Comparison of ENCODE assay signal across 25 mouse cellular contexts in the genomic region with DNA sequence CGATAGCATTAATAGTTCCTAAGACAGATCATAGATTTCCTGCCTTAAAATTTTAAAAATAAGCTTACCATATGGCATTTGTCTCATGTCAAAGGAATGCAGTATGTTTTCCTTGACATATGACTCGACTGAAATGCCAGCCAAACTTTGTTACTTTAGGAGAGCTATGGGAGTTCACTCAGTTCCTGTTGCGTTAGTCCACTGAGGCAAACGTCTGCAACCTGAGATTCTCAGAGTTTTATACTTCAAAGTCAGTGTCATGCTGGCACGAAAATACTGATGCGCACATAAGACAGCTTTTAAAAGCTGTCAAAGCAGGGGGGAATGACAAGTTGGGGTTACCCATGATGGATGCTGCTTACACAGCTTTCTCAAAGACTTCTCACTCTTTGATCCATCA.
DNase-seq lines count a peak whose midpoint lies in the region; ATAC-seq and TF ChIP-seq lines count a peak whose summit lies in the region.
"Had no signal": no experiment of that assay in that cellular context is flagged by ENCODE, and none has a peak within 500 bp of the region (broad histone marks: within the 10 kb centered on the region; RNA-seq: fewer than 3 reads in every experiment).

No protein-coding gene starts in this region.

- H3K4me2 ChIP-seq in kidney, postnatal 0 days (ENCODE audit: low read length): no peak overlapping the region
- H3K4me2 ChIP-seq in heart, embryonic 11.5 days: no peak overlapping the region
- H3K4me2 ChIP-seq: embryonic facial prominence, embryonic 15.5 days; hindbrain, embryonic 12.5 days; limb, embryonic 12.5 days; midbrain, embryonic 15.5 days had no signal

- no peak overlapping the region for H3K27ac ChIP-seq in kidney, postnatal 0 days
- H3K27ac ChIP-seq in heart, embryonic 11.5 days (ENCODE audit: low read depth, low read length): no peak overlapping the region
- H3K27ac ChIP-seq: embryonic facial prominence, embryonic 15.5 days; gastrocnemius, adult 2 months; heart, embryonic 10.5 days; hindbrain, embryonic 12.5 days; left cerebral cortex, adult 2 months; limb, embryonic 12.5 days; liver, embryonic 14.5 days; midbrain, embryonic 15.5 days; stomach, postnatal 0 days had no signal

- no peak overlapping the region for H3K4me3 ChIP-seq in kidney, postnatal 0 days (replicated peaks; ENCODE audit: low read depth, low read length)
- H3K4me3 ChIP-seq in heart, embryonic 11.5 days (ENCODE audit: low read depth, low read length): no peak overlapping the region
- H3K4me3 ChIP-seq: embryonic facial prominence, embryonic 15.5 days; gastrocnemius, adult 2 months; heart, embryonic 10.5 days; hindbrain, embryonic 12.5 days; left cerebral cortex, adult 2 months; limb, embryonic 12.5 days; midbrain, embryonic 15.5 days had no signal

- H3K9ac ChIP-seq in kidney, postnatal 0 days (ENCODE audit: low read depth, low read length): no peak overlapping the region
- no peak overlapping the region for H3K9ac ChIP-seq in heart, embryonic 11.5 days (ENCODE audit: low read depth, low read length)
- H3K9ac ChIP-seq: embryonic facial prominence, embryonic 15.5 days; hindbrain, embryonic 12.5 days; limb, embryonic 12.5 days; liver, embryonic 14.5 days; midbrain, embryonic 15.5 days had no signal

- no peaks in the 10 kb centered on the region for H3K9me3 ChIP-seq in kidney, postnatal 0 days (replicated peaks; ENCODE audit: low read length)
- H3K9me3 ChIP-seq in heart, embryonic 11.5 days (replicated peaks; ENCODE audit: control insufficient read depth, low read length): no peaks in the 10 kb centered on the region
- H3K9me3 ChIP-seq: embryonic facial prominence, embryonic 15.5 days; heart, embryonic 10.5 days; hindbrain, embryonic 12.5 days; limb, embryonic 12.5 days; midbrain, embryonic 15.5 days had no signal

- no peaks in the 10 kb centered on the region for H3K36me3 ChIP-seq in kidney, postnatal 0 days (ENCODE audit: insufficient read depth, low read length)
- H3K36me3 ChIP-seq in heart, embryonic 11.5 days (ENCODE audit: control insufficient read depth, insufficient read depth, low read length): no peaks in the 10 kb centered on the region
- H3K36me3 ChIP-seq: embryonic facial prominence, embryonic 15.5 days; heart, embryonic 10.5 days; hindbrain, embryonic 12.5 days; limb, embryonic 12.5 days; midbrain, embryonic 15.5 days had no signal

- peak; percentile 34 to 70 for DNase-seq in adrenal gland, adult (ENCODE audit: inconsistent age in 2 of 2, low spot score in 1 of 2)
- DNase-seq in adrenal gland, adult 18-20 months (ENCODE audit: low spot score in 2 of 2): no peak
- peak; percentile 11 for DNase-seq in kidney, postnatal 0 days (ENCODE audit: low spot score)
- DNase-seq in kidney, postnatal 25 days: no peak
- peak; percentile 8 for DNase-seq in adrenal gland, postnatal 14 days
- DNase-seq in mesoderm, embryonic 11.5 days (ENCODE audit: low read depth, low spot score): peak; percentile 51
- DNase-seq in urinary bladder, postnatal 25 days (ENCODE audit: low spot score): no peak
- DNase-seq: cerebellum, adult 18-20 months; gastrocnemius, adult 2 months; heart, postnatal 10 days; kidney, adult 8-10 months; kidney, postnatal 4 days; layer of hippocampus, adult 9-11 months had no signal

- TF ChIP-seq CTCF in kidney, postnatal 0 days (IDR thresholded peaks at IDR 0.05; ENCODE audit: low read depth): no peak

- WGBS in kidney, postnatal 0 days: 21% methylated on average over 6 of the region's 6 CpGs
- 43% methylated on average over 6 of the region's 6 CpGs for WGBS in heart, embryonic 11.5 days (ENCODE audit: insufficient replicate concordance)

- H3K27me3 ChIP-seq in kidney, postnatal 0 days (ENCODE audit: insufficient read depth, low read length): no peaks in the 10 kb centered on the region
- no peaks in the 10 kb centered on the region for H3K27me3 ChIP-seq in heart, embryonic 11.5 days (ENCODE audit: control insufficient read depth, insufficient read depth, low read length)
- H3K27me3 ChIP-seq: embryonic facial prominence, embryonic 15.5 days; hindbrain, embryonic 12.5 days; limb, embryonic 12.5 days; midbrain, embryonic 15.5 days had no signal

- no peaks in the 10 kb centered on the region for H3K4me1 ChIP-seq in kidney, postnatal 0 days (replicated peaks; ENCODE audit: insufficient read depth, low read length)
- H3K4me1 ChIP-seq in heart, embryonic 11.5 days (ENCODE audit: control insufficient read depth, insufficient read depth, low read length): no peaks in the 10 kb centered on the region
- H3K4me1 ChIP-seq: embryonic facial prominence, embryonic 15.5 days; heart, embryonic 10.5 days; hindbrain, embryonic 12.5 days; midbrain, embryonic 15.5 days had no signal

- ATAC-seq in kidney, postnatal 0 days (replicated peaks; ENCODE audit: low FRiP score, low read depth): no peak
- no peak for ATAC-seq in heart, embryonic 11.5 days (replicated peaks; ENCODE audit: insufficient number of reproducible peaks, low FRiP score, low TSS enrichment)
- ATAC-seq: activated CD4-positive, CD25-positive, alpha-beta regulatory T cell, adult 4 months; CD4-positive, CD25-positive, alpha-beta regulatory T cell, adult 4 months; inflammation-experienced regulatory T-cells, adult 6 months; midbrain, embryonic 15.5 days had no signal

Comparison
In these comparisons a context has a peak if more than half of its experiments do, and no peak if none do; other contexts are left out.
1. DNase-seq: peak in adrenal gland, adult (2 of 2), kidney, postnatal 0 days (single experiment), adrenal gland, postnatal 14 days (single experiment) and mesoderm, embryonic 11.5 days (single experiment); none in adrenal gland, adult 18-20 months (0 of 2), kidney, postnatal 25 days (0 of 2) and urinary bladder, postnatal 25 days (single experiment).